Mouse (Mus musculus): ENCODE results near the gene Mat2a. TPM values are rescaled to one million over a fixed set of nuclear protein-coding genes. Genes with fewer than 3 reads are reported as not detected.
"Not testable (repeated sequence)": the region's sequence is repeated elsewhere in the genome, so short reads cannot be mapped to it uniquely, and the experiment has no call there.

Gene Mat2a
- polyA plus RNA-seq (2015; fragmentation: Nextera tagmentation; extraction: Ambion mirVana): 402 and 460 TPM in 2 replicates

DNA sequence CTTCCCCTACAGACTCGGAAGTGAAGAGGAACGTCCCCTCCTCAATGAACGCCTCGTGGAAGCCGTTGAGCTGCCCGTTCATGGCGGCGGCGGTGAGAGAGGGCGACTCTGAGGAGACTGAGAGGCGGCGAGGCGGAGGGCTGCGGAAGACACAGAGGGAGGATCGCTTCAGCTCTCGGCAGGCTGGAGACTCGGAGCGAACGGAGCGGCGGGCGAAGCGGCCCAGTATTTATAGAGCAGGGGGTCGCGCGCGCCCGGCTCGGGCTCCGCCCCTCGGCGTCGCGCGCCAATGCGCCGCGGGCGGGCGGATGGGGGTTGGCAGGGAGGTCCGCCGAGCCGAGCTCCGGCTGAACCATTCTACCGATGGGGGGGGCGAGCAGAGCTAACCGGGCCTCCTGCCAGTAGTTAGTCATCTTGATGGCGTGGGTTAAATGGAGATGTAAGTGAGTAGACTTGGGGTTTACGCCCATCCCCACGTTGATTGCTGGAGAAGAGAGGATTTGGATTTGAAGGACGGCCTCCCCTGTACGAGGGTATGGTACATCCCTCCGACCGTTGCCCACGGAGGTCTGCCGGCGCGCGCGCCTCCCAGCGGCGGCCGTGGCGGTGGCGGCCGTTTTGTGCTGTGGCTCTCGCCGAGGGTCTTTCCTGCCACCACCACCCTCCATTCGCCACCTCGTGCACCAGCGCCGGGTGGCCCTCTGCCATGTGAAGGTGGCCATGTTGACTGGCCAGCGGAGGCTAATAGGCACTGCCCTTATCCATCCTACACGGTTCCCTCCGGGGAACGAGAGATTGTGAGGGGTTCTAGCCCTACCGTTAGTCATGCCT, at the start of gene Mat2a:
TSS of gene Mat2a (minus strand) at position 204 of the 831 bp plus-strand sequence.
- peak; percentile 94 for ATAC-seq
- under 1% methylated on average over 73 of the region's 77 CpGs for WGBS
- peaks cover 44% of the 10 kb centered on the region for H3K4me1 ChIP-seq
- H3K9ac ChIP-seq: peak within 1 kb of the TSS; percentile 100
- peak within 1 kb of the TSS; percentile 96 for H3K27ac ChIP-seq
- H3K4me2 ChIP-seq: peak within 1 kb of the TSS; percentile 74
- no peaks in the 10 kb centered on the region for H3K27me3 ChIP-seq
- peak within 1 kb of the TSS; percentile 95 for H3K4me3 ChIP-seq
- H3K36me3 ChIP-seq (ENCODE audit: poor library complexity, severe bottlenecking): peaks cover 30% of the 10 kb centered on the region
- H3K9me3 ChIP-seq (replicated peaks): no peaks in the 10 kb centered on the region

DNA sequence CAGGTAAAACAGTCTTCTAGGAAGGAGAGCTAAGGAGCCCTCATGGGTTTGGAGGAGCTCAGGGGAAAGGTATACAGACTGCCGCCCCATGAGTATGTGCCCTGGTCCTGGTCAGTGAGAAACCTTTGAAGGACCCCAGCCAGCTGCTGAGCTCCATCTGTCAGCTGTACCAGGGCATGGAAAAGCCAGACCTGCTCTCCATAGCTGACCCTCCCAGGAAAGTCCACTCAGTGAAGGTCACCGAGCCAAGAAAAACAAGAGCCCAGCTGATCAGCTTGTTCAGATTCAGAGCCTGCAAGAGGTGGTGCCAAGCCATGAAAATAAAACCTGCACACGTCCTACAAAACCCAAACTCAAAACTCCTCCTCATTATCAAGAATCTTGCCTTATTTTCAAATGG, 49.5 kb upstream of the Mat2a start:
- no peak for ATAC-seq
- no peak overlapping the region for H3K4me3 ChIP-seq
- WGBS: 73% methylated on average over 3 of the region's 3 CpGs
- H3K9me3 ChIP-seq (replicated peaks): no peaks in the 10 kb centered on the region
- no peaks in the 10 kb centered on the region for H3K27me3 ChIP-seq
- no peak overlapping the region for H3K9ac ChIP-seq
- no peaks in the 10 kb centered on the region for H3K4me1 ChIP-seq
- H3K4me2 ChIP-seq: no peak overlapping the region
- H3K27ac ChIP-seq: no peak overlapping the region
- H3K36me3 ChIP-seq (ENCODE audit: poor library complexity, severe bottlenecking): no peaks in the 10 kb centered on the region

DNA sequence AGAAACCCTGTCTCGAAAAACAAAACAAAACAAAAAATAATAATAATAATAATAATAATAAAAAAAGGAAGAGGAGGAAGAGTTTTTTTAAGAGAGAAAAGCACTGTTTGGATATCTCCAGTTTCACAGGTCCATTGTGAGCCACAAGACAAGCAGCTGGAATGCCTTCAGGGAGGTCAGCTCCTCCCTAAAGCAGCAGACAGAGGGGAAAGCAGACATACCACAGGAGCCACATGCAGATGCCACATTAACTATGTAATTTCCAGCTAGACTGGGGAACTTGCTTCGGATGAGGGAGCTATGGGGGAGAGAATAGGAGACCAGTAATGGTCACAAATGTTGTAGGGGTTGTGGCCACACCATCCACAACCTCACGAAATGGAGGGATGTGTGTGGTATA, 47.9 kb upstream of the Mat2a start:
- no peak for ATAC-seq
- Histone ChIP-seq H3K9me3 (replicated peaks) (no peaks in the 10 kb centered on the region), H3K4me3 (no peak overlapping the region), H3K9ac (no peak overlapping the region), H3K27ac (no peak overlapping the region), H3K4me2 (no peak overlapping the region), H3K4me1 (no peaks in the 10 kb centered on the region), H3K27me3 (no peaks in the 10 kb centered on the region), H3K36me3 (ENCODE audit: poor library complexity, severe bottlenecking) (no peaks in the 10 kb centered on the region)
- WGBS: 75% methylated on average over 3 of the region's 3 CpGs

DNA sequence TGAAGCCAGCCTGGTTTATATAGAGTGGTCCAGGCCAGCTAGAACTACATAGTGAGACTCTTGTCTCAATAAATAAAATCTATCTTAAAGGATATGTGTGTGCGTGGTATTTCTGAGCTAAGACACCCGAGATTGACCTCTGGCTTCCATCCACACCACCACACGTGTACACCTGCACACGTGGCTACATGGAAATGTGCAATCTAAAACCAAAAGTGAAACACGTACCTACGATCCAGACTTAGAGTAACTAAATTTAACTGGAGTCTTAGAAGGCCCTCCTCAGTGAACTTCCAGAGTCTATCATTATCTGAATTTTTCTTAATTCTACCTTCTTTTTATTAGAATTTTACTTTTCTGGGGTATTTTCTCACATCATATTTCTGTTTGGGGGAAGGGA, 46.9 kb upstream of the Mat2a start:
- no peak overlapping the region for H3K9ac ChIP-seq
- H3K27me3 ChIP-seq: no peaks in the 10 kb centered on the region
- no peaks in the 10 kb centered on the region for H3K9me3 ChIP-seq (replicated peaks)
- no peak overlapping the region for H3K4me3 ChIP-seq
- H3K4me1 ChIP-seq: no peaks in the 10 kb centered on the region
- 93% methylated on average over 6 of the region's 6 CpGs for WGBS
- no peaks in the 10 kb centered on the region for H3K36me3 ChIP-seq (ENCODE audit: poor library complexity, severe bottlenecking)
- H3K27ac ChIP-seq: no peak overlapping the region
- H3K4me2 ChIP-seq: no peak overlapping the region
- no peak for ATAC-seq

DNA sequence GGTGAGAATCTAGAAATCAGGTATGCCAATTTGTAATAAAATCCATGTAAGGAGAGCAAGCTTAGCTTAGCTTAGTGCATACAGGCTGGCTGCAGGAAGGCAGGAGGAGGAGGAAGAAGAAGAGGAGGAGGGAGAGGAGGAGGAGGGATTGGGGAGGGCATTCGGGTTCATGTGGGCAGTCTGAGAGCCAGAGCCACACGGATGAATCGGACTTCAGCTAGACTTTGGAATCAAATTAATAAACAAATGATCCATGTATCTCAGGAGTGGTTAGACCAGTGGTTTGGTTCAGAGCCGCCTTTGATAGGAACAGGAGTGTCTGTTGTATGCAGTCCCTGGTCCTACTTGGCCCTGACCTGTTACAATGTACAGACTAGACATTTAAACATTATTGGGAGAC, 45.5 kb upstream of the Mat2a start:
- ATAC-seq: no peak
- H3K36me3 ChIP-seq (ENCODE audit: poor library complexity, severe bottlenecking): no peaks in the 10 kb centered on the region
- no peak overlapping the region for H3K9ac ChIP-seq
- H3K27me3 ChIP-seq: no peaks in the 10 kb centered on the region
- 77% methylated on average over 4 of the region's 4 CpGs for WGBS
- H3K4me1 ChIP-seq: no peaks in the 10 kb centered on the region
- no peak overlapping the region for H3K4me3 ChIP-seq
- H3K9me3 ChIP-seq (replicated peaks): no peaks in the 10 kb centered on the region
- H3K4me2 ChIP-seq: no peak overlapping the region
- H3K27ac ChIP-seq: no peak overlapping the region

DNA sequence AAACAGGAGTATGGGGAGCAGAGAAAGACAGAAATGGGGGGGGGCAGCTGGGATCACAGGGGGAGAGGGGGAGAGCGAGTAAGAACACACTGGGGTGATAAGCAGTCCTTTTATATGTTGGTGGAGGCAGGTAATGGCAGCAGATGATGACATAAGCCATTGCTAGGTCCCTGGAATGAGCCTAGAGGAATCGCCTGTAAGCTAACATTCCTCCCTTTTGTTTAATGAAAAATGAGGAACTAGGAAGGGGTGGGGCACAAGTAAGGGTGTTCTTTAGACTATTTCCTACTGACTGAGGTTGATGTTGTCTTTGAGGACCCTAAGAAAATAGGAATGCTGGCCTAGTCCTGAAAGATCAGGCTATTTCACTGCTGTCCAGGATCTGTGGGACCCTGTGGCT, 42.8 kb upstream of the Mat2a start:
- Histone ChIP-seq H3K9me3 (replicated peaks) (no peaks in the 10 kb centered on the region), H3K4me1 (no peaks in the 10 kb centered on the region), H3K27ac (no peak overlapping the region), H3K9ac (no peak overlapping the region), H3K4me2 (no peak overlapping the region), H3K4me3 (no peak overlapping the region), H3K36me3 (ENCODE audit: poor library complexity, severe bottlenecking) (no peaks in the 10 kb centered on the region), H3K27me3 (no peaks in the 10 kb centered on the region)
- ATAC-seq: no peak
- 58% methylated on average over 2 of the region's 2 CpGs for WGBS

DNA sequence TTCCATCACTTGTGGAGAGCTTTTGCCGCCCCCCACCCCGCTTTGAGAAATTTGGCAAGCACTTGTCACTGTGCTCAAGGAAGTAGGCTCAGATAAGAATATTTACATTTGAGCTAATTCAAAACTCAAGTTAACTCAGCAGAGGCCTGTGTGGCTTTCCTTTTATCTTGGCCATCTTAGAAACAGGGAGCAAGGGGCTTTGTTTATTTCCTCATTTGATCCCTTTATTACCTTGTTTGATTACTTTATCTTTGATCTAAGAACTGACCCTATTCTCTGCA, 41.0 kb upstream of the Mat2a start:
- Histone ChIP-seq H3K27me3 (no peaks in the 10 kb centered on the region), H3K9me3 (replicated peaks) (no peaks in the 10 kb centered on the region), H3K27ac (no peak overlapping the region), H3K36me3 (ENCODE audit: poor library complexity, severe bottlenecking) (no peaks in the 10 kb centered on the region), H3K4me2 (no peak overlapping the region), H3K4me3 (no peak overlapping the region), H3K4me1 (no peaks in the 10 kb centered on the region), H3K9ac (no peak overlapping the region)
- 98% methylated on average over 2 of the region's 2 CpGs for WGBS
- no peak for ATAC-seq

DNA sequence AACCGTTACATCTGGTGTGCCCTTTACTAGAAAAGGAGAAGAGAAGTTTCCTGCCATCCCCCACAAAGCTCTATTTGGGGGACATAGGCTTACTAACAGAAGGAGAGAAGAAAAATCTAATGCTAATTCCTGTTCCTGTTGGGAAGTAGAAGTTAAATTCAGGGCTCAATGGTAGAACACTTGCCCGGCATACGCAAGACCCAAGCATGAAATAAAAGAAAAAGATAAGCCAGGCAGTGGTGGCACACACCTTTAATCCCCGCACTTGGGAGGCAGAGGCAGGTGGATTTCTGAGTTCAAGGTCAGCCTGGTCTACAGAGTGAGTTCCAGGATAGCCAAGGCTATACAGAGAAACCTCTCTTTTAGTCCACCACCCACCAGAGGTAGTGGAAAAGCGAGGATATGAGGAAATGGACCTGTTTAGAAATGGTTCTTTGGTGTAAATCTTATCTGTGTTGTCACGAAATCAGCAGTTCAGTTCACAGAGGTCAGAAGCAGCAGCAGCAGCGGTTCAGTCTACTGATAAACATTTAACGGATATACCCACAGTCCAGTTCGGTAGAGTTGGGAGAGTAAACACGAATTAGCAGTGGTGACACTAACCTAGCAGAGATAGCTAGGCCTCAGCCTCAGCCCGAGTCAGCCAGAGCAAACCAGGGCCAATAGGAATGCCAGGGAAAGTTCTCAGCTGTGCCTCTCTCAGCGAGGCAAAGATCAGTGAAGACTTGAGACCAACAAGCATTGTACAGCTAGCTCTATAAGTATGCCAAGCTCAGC, 40.5 kb upstream of the Mat2a start:
- Histone ChIP-seq H3K9ac (no peak overlapping the region), H3K36me3 (ENCODE audit: poor library complexity, severe bottlenecking) (no peaks in the 10 kb centered on the region), H3K9me3 (replicated peaks) (no peaks in the 10 kb centered on the region), H3K4me2 (no peak overlapping the region), H3K4me1 (no peaks in the 10 kb centered on the region), H3K4me3 (no peak overlapping the region), H3K27ac (no peak overlapping the region), H3K27me3 (no peaks in the 10 kb centered on the region)
- 89% methylated on average over 12 of the region's 12 CpGs for WGBS
- no peak for ATAC-seq

DNA sequence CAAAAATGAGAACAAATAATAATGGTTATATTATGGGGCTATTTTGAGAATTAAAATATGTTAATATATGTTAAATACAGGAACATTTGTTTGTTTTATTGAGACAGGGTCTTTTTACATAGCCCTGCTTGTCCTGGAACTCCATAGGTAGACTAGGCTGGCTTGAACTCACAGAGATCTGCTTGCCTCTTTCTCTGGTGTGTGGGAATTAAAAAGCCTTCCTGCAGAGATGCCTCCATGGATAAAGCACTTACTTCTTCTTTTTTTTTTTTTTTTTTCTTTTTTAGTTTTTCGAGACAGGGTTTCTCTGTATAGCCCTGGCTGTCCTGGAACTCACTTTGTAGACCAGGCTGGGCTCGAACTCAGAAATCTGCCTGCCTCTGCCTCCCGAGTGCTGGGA, 39.3 kb upstream of the Mat2a start:
- H3K4me2 ChIP-seq; ATAC-seq; H3K36me3 ChIP-seq (ENCODE audit: poor library complexity, severe bottlenecking); H3K4me3 ChIP-seq; H3K4me1 ChIP-seq; H3K9me3 ChIP-seq (replicated peaks); H3K27me3 ChIP-seq; H3K27ac ChIP-seq; H3K9ac ChIP-seq: not testable (repeated sequence)
- WGBS: 81% methylated on average over 3 of the region's 3 CpGs

DNA sequence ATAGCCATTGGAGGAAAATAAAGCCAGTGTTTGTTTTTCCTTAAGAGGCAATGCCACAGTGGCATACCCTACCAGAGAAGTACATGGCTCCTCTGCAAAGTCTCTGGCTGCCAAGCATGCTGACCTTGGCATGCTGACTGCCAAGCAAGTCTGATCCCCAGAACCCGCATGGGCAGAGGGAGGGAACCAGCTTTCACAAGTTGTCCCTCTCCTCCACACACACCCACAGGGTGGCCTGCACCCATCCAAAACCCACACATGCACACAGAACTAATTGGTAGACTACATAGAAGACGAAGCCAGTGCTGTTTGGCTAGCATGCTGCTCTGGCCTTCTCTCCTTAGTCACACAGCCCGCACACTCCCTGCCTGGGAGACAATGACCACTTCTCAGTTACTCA, 38.3 kb upstream of the Mat2a start:
- Histone ChIP-seq H3K4me1 (no peaks in the 10 kb centered on the region), H3K36me3 (ENCODE audit: poor library complexity, severe bottlenecking) (no peaks in the 10 kb centered on the region), H3K4me3 (no peak overlapping the region), H3K27me3 (no peaks in the 10 kb centered on the region), H3K27ac (no peak overlapping the region), H3K4me2 (no peak overlapping the region), H3K9me3 (replicated peaks) (no peaks in the 10 kb centered on the region), H3K9ac (no peak overlapping the region)
- WGBS: 89% methylated on average over 3 of the region's 3 CpGs
- ATAC-seq: no peak

DNA sequence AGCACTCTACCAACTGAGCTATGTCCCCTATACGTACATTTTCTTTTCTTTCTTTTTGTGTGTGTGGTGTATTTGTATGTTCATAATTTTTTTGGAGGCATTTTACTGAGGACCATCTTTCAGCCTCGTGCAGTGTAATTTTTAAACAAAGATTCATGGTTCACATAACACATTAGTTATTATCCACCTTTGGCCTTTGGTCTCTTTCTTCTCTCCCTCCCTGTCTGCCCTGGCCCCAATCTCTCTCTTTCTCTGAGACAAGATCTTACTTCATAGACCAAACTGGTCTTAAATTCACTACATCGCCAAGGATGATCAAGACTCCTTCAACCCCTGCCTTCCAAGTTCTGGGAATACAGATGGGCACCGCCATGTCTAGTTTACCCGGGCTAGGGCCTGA, 37.5 kb upstream of the Mat2a start:
- Histone ChIP-seq H3K27ac (no peak overlapping the region), H3K36me3 (ENCODE audit: poor library complexity, severe bottlenecking) (no peaks in the 10 kb centered on the region), H3K4me3 (no peak overlapping the region), H3K4me1 (no peaks in the 10 kb centered on the region), H3K9me3 (replicated peaks) (no peaks in the 10 kb centered on the region), H3K4me2 (no peak overlapping the region), H3K27me3 (no peaks in the 10 kb centered on the region), H3K9ac (no peak overlapping the region)
- no peak for ATAC-seq
- 88% methylated on average over 5 of the region's 5 CpGs for WGBS

DNA sequence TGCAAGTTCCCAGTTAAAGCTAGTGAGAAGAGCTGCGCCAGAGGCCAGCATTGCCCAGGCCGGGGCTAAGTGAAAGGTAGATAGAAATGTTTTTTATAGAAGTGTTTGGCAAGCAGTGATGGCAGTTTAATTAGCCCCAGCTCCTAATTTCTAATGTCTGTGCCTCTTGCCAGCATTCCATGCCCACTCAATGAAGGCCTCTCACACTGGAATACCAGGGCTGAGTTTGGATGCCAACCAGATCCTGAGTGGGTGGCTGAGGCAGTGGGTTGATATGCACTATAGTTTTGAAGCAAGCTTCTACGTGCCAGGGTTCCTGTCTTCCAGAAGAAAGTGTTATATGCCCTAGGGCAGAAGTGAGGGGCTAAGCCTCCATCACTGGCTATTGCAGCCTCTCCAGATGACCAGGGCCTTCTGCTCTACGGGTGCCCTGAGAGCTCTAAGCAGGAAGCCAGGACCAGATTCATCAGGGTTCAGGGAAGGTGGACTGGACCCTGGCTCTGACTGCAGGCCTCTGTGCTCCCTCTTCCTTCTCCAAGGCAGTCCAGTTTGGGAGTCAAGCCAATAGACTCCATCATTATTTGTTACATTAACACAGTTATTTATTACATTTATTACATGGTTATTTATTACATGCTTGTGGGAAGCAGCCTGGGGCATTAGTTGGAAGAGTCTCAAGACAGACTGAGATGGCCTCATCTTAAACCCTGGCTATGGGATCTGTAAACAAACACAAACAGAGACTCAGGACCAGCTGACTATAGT, 36.0 kb upstream of the Mat2a start:
- WGBS: 81% methylated on average over 4 of the region's 4 CpGs
- H3K27ac ChIP-seq: no peak overlapping the region
- H3K4me3 ChIP-seq: no peak overlapping the region
- H3K9me3 ChIP-seq (replicated peaks): no peaks in the 10 kb centered on the region
- H3K9ac ChIP-seq: no peak overlapping the region
- H3K36me3 ChIP-seq (ENCODE audit: poor library complexity, severe bottlenecking): no peaks in the 10 kb centered on the region
- H3K27me3 ChIP-seq: no peaks in the 10 kb centered on the region
- no peak overlapping the region for H3K4me2 ChIP-seq
- no peak for ATAC-seq
- H3K4me1 ChIP-seq: no peaks in the 10 kb centered on the region

Data from forebrain, embryonic 13.5 days (tissue).